Mouse (Mus musculus) heart, adult 2 months (tissue): ENCODE data around the gene Jagn1.

Experiments used
- CTCF ChIP-seq: fragments of 200-600 bp; IDR thresholded peaks from 2 replicates; pipeline ENCODE4 v1.8.1; 2022; ENCODE audit warnings: antibody characterized with exemption, mild to moderate bottlenecking, moderate library complexity
- EP300 ChIP-seq: fragments of 200-500 bp; IDR thresholded peaks from 2 replicates; pipeline ENCODE4 v1.6.1; 2011; ENCODE audit warnings: low read depth, low read length, control low read depth; ENCODE audit not compliant: insufficient read depth
- POLR2A ChIP-seq: fragments of 200-500 bp; IDR thresholded peaks from 2 replicates; pipeline ENCODE4 v1.6.1; 2011; ENCODE audit warnings: mild to moderate bottlenecking, low read depth, low read length, control low read depth; ENCODE audit not compliant: insufficient read depth

DNA sequence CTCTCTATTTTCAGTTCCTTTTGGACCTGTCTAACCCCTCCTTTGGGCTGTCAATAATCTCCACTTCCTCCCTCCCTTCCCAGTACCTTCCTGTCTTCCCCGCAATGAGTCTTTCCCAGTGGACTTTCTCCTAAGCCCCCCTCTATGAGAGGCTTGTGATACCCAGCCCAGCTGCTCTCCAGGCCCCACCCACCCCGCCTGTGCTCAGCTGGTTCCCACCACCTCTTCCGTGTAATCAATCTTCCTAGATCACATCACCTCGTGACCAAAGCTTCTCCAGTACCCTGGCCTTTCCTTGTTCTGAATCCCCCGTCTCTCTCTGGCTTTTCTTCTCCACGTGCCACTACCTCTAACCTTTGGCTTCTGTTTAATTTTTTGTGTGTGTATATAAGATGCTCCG, 35.0 kb downstream of the Jagn1 start:
- TF ChIP-seq CTCF (no peak), EP300 (no peak), POLR2A (no peak)
